Mouse (Mus musculus): ENCODE data around the gene Nacad.

Nacad gene

DNA sequence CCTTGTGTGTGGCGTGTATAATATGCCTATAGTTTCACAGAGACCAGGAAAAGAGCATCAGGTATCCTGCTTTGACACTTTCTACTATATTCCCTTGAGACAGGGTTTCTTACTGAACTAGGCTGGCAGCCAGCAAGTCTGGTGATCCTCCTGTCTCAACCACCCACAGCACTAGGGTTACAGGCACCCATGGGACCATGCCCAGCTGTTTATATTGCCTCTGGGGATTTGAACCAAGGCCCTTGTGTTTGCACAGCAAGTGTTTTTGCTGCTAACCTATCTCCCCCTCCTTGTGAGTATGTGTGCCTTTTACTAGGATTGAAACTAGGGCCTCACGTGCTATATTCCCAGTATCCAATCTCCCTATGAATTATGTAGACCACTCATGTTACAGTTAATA lies 24.3 kb downstream of the Nacad start:
- TF ChIP-seq POU5F1 (IDR thresholded peaks at IDR 0.05; ENCODE audit: borderline replicate concordance, low read length), result no peak
- TF ChIP-seq CTCF (conservative IDR thresholded peaks at IDR 0.05; ENCODE audit: low read length), result no peak
- TF ChIP-seq NANOG (IDR thresholded peaks at IDR 0.05; ENCODE audit: borderline replicate concordance, low read length), result no peak
- Histone ChIP-seq H3K4me3 (replicated peaks; ENCODE audit: low read length) (no peak overlapping the region), H3K9me3 (ENCODE audit: low read length) (no peaks in the 10 kb centered on the region), H3K36me3 (ENCODE audit: insufficient read depth, low read length) (peaks cover 16% of the 10 kb centered on the region), H3K27me3 (ENCODE audit: insufficient read depth, low read length) (no peaks in the 10 kb centered on the region), H3K4me1 (replicated peaks; ENCODE audit: low read depth, low read length) (peaks cover 33% of the 10 kb centered on the region)

- Histone ChIP-seq H3K4me1 (replicated peaks; ENCODE audit: low read depth, low read length) (peaks cover 30% of the 10 kb centered on the region), H3K4me3 (replicated peaks; ENCODE audit: low read length) (no peak overlapping the region), H3K36me3 (ENCODE audit: insufficient read depth, low read length) (peaks cover 19% of the 10 kb centered on the region), H3K27me3 (ENCODE audit: insufficient read depth, low read length) (no peaks in the 10 kb centered on the region), H3K9me3 (ENCODE audit: low read length) (no peaks in the 10 kb centered on the region)
- TF ChIP-seq CTCF (conservative IDR thresholded peaks at IDR 0.05; ENCODE audit: low read length) (no peak), POU5F1 (IDR thresholded peaks at IDR 0.05; ENCODE audit: borderline replicate concordance, low read length) (no peak), NANOG (IDR thresholded peaks at IDR 0.05; ENCODE audit: borderline replicate concordance, low read length) (no peak)
Observed at GRCm38 (mm10) chr11:6580065-6580750, 25.6 kb downstream of the Nacad start.

DNA sequence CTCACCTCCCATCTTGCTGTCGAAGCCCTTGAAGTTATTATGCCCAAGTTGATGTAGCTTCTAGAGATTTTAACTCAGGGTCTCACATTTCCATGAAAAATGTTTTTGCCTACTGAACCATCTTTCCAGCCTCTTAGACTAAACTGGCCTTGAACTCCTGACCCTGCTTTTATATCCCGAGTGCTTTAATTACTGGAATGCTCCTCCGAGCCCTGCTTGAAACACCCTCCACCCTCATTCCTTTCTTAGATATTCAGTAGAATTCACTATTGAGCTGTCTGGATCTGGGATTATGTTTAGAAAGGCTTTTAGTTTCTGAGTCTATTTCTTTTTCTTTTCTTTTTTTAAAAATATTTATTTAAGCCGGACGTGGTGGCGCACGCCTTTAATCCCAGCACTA lies 26.5 kb downstream of the Nacad start:
- Histone ChIP-seq H3K9me3 (ENCODE audit: low read length) (no peaks in the 10 kb centered on the region), H3K4me3 (replicated peaks; ENCODE audit: low read length) (no peak overlapping the region), H3K27me3 (ENCODE audit: insufficient read depth, low read length) (no peaks in the 10 kb centered on the region), H3K4me1 (replicated peaks; ENCODE audit: low read depth, low read length) (peaks cover 30% of the 10 kb centered on the region), H3K36me3 (ENCODE audit: insufficient read depth, low read length) (peaks cover 13% of the 10 kb centered on the region; the same call in 1 of the 2 replicates)
- no peak for TF ChIP-seq POU5F1 (IDR thresholded peaks at IDR 0.05; ENCODE audit: borderline replicate concordance, low read length)
- no peak for TF ChIP-seq NANOG (IDR thresholded peaks at IDR 0.05; ENCODE audit: borderline replicate concordance, low read length)

DNA sequence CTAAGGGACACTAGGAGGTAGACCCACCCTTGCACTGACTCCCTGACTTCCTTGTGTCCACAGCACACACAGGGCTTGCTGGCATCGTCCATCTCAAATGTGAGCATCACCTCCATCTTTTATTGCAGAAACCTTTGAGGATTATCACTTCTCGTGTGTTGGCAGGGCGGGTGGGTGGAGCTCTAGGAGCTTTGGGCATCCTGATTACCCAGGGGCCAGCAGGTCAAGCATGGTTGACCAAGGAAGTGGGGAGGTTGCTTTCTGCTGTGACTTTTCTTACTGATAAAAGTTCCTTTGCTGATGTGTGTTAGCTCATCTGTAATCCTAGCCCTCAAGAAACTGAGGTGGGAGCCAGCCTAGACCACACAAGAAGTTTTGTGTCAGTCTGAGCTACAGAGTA lies 29.7 kb downstream of the Nacad start:
- no peak overlapping the region for H3K4me3 ChIP-seq (replicated peaks; ENCODE audit: low read length)

GRCm38 (mm10) chr11:6569410-6569777 lies 36.5 kb downstream of the Nacad start:
- H3K4me1 ChIP-seq (replicated peaks; ENCODE audit: low read depth, low read length), result peaks cover 33% of the 10 kb centered on the region
- H3K36me3 ChIP-seq (ENCODE audit: insufficient read depth, low read length), result peaks cover 49% of the 10 kb centered on the region
- no peak overlapping the region for H3K4me3 ChIP-seq (replicated peaks; ENCODE audit: low read length)
- no peak for TF ChIP-seq CTCF (conservative IDR thresholded peaks at IDR 0.05; ENCODE audit: low read length)
- no peak for TF ChIP-seq NANOG (IDR thresholded peaks at IDR 0.05; ENCODE audit: borderline replicate concordance, low read length)
- no peak for TF ChIP-seq POU5F1 (IDR thresholded peaks at IDR 0.05; ENCODE audit: borderline replicate concordance, low read length)
- H3K9me3 ChIP-seq (ENCODE audit: low read length), result no peaks in the 10 kb centered on the region
- no peaks in the 10 kb centered on the region for H3K27me3 ChIP-seq (ENCODE audit: insufficient read depth, low read length)

More for the DNA sequence above, 29.7 kb downstream of the Nacad start:
- no peaks in the 10 kb centered on the region for H3K27me3 ChIP-seq (ENCODE audit: insufficient read depth, low read length)
- peaks cover 23% of the 10 kb centered on the region for H3K36me3 ChIP-seq (ENCODE audit: insufficient read depth, low read length)
- H3K9me3 ChIP-seq (ENCODE audit: low read length), result no peaks in the 10 kb centered on the region
- H3K4me1 ChIP-seq (replicated peaks; ENCODE audit: low read depth, low read length), result peaks cover 30% of the 10 kb centered on the region
- TF ChIP-seq CTCF (conservative IDR thresholded peaks at IDR 0.05; ENCODE audit: low read length) (no peak), POU5F1 (IDR thresholded peaks at IDR 0.05; ENCODE audit: borderline replicate concordance, low read length) (no peak), NANOG (IDR thresholded peaks at IDR 0.05; ENCODE audit: borderline replicate concordance, low read length) (no peak)

GRCm38 (mm10) chr11:6568584-6569409 lies 37.1 kb downstream of the Nacad start:
- no peak overlapping the region for H3K4me3 ChIP-seq (replicated peaks; ENCODE audit: low read length)
- no peaks in the 10 kb centered on the region for H3K27me3 ChIP-seq (ENCODE audit: insufficient read depth, low read length)
- peaks cover 33% of the 10 kb centered on the region for H3K4me1 ChIP-seq (replicated peaks; ENCODE audit: low read depth, low read length)
- H3K9me3 ChIP-seq (ENCODE audit: low read length), result no peaks in the 10 kb centered on the region
- H3K36me3 ChIP-seq (ENCODE audit: insufficient read depth, low read length), result peaks cover 54% of the 10 kb centered on the region
- TF ChIP-seq NANOG (IDR thresholded peaks at IDR 0.05; ENCODE audit: borderline replicate concordance, low read length) (no peak), POU5F1 (IDR thresholded peaks at IDR 0.05; ENCODE audit: borderline replicate concordance, low read length) (no peak), CTCF (conservative IDR thresholded peaks at IDR 0.05; ENCODE audit: low read length) (no peak)

- Histone ChIP-seq H3K4me1 (replicated peaks; ENCODE audit: low read depth, low read length) (peaks cover 33% of the 10 kb centered on the region), H3K4me3 (replicated peaks; ENCODE audit: low read length) (no peak overlapping the region), H3K9me3 (ENCODE audit: low read length) (no peaks in the 10 kb centered on the region), H3K27me3 (ENCODE audit: insufficient read depth, low read length) (no peaks in the 10 kb centered on the region), H3K36me3 (ENCODE audit: insufficient read depth, low read length) (peaks cover 56% of the 10 kb centered on the region)
- no peak for TF ChIP-seq NANOG (IDR thresholded peaks at IDR 0.05; ENCODE audit: borderline replicate concordance, low read length)
- TF ChIP-seq POU5F1 (IDR thresholded peaks at IDR 0.05; ENCODE audit: borderline replicate concordance, low read length), result no peak
- TF ChIP-seq CTCF (conservative IDR thresholded peaks at IDR 0.05; ENCODE audit: low read length), result no peak
Observed at GRCm38 (mm10) chr11:6567951-6568350, 37.9 kb downstream of the Nacad start.

GRCm38 (mm10) chr11:6566496-6566895 lies 39.4 kb downstream of the Nacad start:
- Histone ChIP-seq H3K27me3 (ENCODE audit: insufficient read depth, low read length) (no peaks in the 10 kb centered on the region), H3K36me3 (ENCODE audit: insufficient read depth, low read length) (peaks cover 61% of the 10 kb centered on the region), H3K4me3 (replicated peaks; ENCODE audit: low read length) (no peak overlapping the region), H3K9me3 (ENCODE audit: low read length) (no peaks in the 10 kb centered on the region), H3K4me1 (replicated peaks; ENCODE audit: low read depth, low read length) (peaks cover 44% of the 10 kb centered on the region)
- no peak for TF ChIP-seq NANOG (IDR thresholded peaks at IDR 0.05; ENCODE audit: borderline replicate concordance, low read length)
- TF ChIP-seq CTCF (conservative IDR thresholded peaks at IDR 0.05; ENCODE audit: low read length), result no peak
- no peak for TF ChIP-seq POU5F1 (IDR thresholded peaks at IDR 0.05; ENCODE audit: borderline replicate concordance, low read length)
